Mouse (Mus musculus): Measurements from ENCODE around the gene Rb1.

- TF ChIP-seq CTCF (IDR thresholded peaks at IDR 0.05; ENCODE audit: low read depth) (no peak), EP300 (IDR thresholded peaks at IDR 0.05; ENCODE audit: low read depth) (no peak)
Observed at GRCm38 (mm10) chr14:73324634-73325455, 777 bp downstream of the Rb1 start.

Data from heart, postnatal 0 days (tissue).